Mouse (Mus musculus) urinary bladder, adult 2 months (tissue): ENCODE results near the gene 4933406M09Rik. TPM values are rescaled to one million over a fixed set of nuclear protein-coding genes. Genes with fewer than 3 reads are reported as not detected.
A peak's percentile ranks its signal among the peaks of the same experiment; 100 is the strongest.

Experiments
- DNase-seq: peaks from one replicate; pipeline ENCODE4 v3.0.0; 2022; ENCODE audit warnings: low spot score
- polyA plus RNA-seq: library from polyadenylated mRNA; depleted of rRNA; stranded (reverse); fragments of >200 nt; gene quantifications from 2 replicates; pipeline ENCODE4 v1.2.3, GENCODE M21; 2012; rRNA removed

The 4933406M09Rik gene
- polyA plus RNA-seq, result not detected in 2 replicates

- no peak for DNase-seq
These were observed at the start of gene 4933406M09Rik for GRCm38 (mm10) chr1:134385666-134386065. Gene 4933406M09Rik, plus strand, starts transcription at chr1:134385940.

DNA sequence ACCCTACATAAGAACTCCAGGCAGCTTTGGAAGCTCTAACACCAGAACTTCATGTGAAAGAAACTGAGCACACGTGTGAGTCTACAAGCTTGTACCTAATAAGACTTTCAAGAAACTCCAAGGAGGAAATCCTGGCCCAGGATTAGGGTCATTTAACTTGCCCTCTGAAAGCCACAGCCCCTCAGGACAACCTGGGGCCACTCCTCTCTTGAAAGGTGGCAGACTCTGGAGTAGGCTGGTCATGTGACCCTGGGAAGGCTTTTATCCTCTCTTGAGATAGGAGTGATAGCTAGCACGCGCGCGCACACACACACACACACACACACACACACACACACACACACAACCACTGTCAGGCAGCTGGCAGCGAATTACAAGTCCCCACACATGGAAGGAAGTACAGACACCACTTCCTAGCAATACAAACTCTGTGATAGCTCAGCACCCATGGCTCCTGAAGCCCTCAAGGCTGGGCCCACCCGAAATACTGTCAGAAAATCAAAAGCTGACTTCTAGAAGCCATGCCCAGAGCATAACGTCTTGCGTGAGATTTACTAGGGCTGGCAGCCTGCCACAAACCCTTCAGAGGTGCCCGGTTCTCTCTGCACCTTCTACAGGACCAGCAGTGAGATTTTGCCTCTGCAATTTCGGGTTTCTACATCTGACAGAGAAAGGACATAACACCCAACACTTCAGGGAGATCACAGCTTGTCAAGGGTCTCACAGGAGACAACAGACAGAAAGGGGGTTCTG, 48.6 kb upstream of the 4933406M09Rik start:
- DNase-seq, result peak; percentile 14

GRCm38 (mm10) chr1:134339162-134339561, 46.6 kb upstream of the 4933406M09Rik start:
- DNase-seq, result no peak

DNA sequence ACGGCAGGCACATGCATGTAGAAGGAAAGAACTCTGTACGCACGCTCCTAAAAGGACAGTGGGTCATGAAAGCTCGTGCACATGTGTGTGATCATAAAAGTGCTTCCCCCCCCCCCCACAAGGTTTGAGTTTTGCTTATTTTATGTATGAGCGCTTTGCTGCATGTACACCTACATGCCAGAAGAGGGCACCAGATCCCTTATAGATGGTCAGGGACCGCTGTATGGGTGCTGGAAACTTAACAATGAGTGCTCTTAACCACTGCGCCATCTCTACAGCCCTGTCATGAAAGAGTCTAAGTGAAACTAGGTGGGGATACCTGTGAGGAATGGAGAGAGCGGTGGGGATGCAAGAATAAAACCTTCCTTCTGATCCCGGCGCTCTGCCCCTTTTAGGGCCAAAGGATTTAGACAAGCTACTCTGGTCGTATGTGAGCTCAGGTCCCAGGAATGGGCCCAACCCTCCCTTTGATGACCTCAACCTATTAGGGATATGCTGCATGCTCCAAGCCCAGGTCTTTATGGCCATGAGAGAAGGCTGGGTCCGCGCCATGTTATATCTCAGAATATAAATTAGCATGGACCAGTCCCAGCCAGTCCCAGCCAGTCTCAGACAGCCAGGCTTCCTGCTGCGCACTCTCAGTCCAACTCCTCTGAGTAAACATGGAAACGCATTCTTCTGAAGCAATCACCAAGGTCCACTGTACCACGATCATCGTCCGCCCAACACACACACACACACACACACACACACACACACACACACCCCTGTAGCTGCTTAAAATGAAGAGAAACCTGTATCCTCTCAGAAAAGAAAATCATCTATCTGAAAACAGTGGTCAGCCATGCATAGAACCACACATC, 45.8 kb upstream of the 4933406M09Rik start:
- DNase-seq, result no peak

- no peak for DNase-seq
These were observed 44.0 kb upstream of the 4933406M09Rik start for GRCm38 (mm10) chr1:134341641-134342277.

- peak; percentile 17 for DNase-seq
These were observed 43.5 kb upstream of the 4933406M09Rik start for GRCm38 (mm10) chr1:134342278-134342664.

DNA sequence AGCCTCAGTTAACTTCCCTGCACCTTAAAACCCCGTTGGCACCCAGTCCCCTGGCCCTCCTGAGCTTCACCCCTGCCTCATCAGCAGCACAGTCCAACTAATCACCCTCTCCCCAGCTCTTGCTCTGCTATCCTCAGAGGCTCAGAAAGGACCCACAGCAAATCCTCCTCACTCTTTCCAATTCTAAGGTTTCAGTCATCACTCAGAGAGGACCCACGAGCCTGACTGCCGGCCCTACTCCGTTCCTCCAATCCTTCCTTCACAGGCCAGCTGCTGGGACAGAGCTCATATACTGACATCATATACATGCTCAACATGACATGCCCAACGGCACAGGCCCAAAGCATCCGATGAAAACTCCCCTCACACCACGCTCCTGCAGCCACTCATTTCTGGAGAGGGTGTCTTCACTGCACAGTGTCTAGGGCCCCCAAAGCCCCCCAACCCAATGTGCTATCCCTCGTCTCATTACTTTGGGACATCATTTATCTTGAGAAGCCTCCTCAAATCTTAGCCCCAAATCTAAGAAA, 42.9 kb upstream of the 4933406M09Rik start:
- no peak for DNase-seq

GRCm38 (mm10) chr1:134343567-134343966, 42.2 kb upstream of the 4933406M09Rik start:
- DNase-seq, result no peak

GRCm38 (mm10) chr1:134344005-134344950, 41.5 kb upstream of the 4933406M09Rik start:
- peak; percentile 61 for DNase-seq

GRCm38 (mm10) chr1:134345075-134345474, 40.7 kb upstream of the 4933406M09Rik start:
- DNase-seq, result no peak

- DNase-seq, result no peak
These were observed 37.9 kb upstream of the 4933406M09Rik start for GRCm38 (mm10) chr1:134347791-134348190.

GRCm38 (mm10) chr1:134353326-134353725, 32.4 kb upstream of the 4933406M09Rik start:
- no peak for DNase-seq

- no peak for DNase-seq
These were observed 28.3 kb upstream of the 4933406M09Rik start for GRCm38 (mm10) chr1:134357461-134357860.

DNA sequence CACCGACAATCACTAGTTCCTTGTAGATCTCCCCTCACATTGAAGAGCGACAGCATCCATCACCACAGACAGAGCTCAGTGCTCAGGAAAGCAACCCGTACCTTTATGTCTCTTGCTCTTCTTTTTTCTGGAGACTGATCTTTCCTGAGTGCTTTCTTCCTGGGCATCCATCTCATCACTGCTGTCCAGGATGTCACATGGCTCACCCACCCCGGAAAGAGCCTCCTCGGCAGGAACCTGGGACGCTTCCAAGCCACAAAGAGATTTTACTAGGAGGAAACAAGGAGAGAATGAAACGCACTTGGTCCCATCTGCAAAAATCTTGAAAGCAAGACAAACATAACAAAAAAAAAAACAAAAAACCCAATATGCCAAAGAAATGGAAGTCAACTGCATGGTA, 25.1 kb upstream of the 4933406M09Rik start:
- no peak for DNase-seq

DNA sequence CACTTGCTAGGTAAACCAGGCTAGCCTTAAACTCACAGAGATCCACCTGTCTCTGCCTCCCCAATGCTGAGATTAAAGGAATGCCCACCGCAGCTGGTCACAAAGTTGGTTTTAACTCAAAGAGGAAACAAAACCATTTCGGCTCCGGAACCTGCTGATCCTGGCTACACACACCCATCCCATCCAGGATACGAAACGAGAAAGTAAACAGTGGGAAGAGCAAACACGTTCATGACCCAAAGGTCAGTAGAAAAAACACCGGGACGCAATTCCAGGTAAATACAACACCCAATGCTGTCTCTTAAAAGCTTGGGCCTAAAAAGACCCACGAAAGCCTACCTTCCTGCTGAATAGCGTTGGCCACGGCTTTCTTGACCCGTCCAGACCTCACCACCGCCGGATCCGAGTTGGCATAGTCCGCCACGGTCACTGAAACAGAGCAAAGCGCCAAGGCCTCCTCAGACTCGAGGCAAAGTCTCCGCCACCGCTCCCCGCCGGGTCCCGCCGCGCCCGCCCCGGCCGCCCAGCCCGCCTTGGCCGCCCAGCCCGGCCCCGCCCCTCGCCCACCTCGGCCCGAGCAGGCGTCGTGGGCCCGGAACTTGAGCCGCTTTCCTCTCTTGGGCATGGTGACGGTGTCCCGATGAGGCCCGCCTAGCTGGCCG, 24.4 kb upstream of the 4933406M09Rik start:
- DNase-seq, result no peak

- DNase-seq, result peak; percentile 98
These were observed 23.9 kb upstream of the 4933406M09Rik start, which contains the start of gene Tmem183a for GRCm38 (mm10) chr1:134361857-134362212. Gene Tmem183a, minus strand, starts transcription at chr1:134361979.

DNA sequence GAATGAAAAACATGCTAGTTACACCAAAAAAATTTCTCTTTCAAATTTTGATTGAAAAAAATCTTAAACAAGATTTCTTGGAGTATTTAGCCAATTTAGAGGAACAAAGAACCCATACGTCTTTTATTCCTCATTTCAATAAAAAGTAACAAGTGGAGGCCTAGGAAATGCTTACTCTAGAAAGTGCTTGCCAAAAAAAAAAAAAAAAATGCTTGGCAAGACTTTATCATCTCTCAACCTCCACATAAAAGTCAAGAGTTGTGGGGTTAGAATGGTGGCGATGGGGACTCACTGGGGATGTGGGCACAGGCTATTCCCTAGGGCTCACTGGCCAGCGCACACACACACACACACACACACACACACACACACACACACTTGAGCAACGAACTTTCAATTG, 22.5 kb upstream of the 4933406M09Rik start:
- DNase-seq, result no peak

DNA sequence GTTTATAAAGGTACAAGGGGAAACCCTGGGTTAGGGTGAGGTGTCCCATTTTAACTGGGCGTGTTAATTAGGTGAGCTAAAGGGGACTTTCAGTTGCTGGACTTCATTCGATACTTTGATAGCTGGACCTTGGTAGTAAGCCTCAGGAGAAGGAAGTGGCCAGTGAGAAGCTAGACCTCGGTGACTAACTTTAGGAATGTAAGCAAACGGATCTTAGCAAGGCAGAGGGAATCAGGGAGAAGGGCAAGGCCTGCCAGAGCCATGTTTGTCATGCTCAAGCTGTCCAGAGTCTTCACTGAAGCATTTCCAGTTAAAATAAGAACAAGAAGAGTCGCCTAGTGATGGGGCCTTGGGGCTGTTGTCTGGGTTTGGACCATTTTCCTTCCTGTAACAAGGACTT, 20.2 kb upstream of the 4933406M09Rik start:
- no peak for DNase-seq

DNA sequence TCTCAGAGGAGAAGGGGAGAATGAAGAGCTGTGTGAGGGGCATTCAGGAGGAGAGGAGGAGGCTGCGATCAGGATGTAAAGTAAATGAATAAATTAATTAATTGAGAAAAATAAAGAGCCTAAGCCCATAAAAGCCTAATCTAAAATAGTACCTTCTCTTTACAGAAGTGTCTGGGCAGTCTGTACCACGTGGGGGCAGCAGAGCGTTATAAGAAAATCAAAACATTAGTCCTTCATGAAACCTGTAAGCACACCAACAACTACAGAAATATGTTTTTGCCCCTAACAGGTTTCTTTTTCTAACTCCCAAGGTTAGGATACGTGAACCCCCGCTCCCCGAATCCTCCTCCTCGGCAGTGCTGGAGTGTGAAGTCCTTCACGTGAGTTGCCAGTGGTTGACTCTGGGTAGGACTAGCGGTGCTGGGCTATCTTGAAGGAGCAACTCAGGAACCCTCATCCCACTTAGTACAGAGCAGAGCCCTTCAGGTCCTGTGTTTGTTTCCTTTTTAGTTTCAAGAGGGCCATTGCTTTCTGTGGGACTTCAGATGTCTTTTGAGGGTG, 16.9 kb upstream of the 4933406M09Rik start:
- peak; percentile 36 for DNase-seq

GRCm38 (mm10) chr1:134374124-134374523, 11.6 kb upstream of the 4933406M09Rik start:
- DNase-seq, result no peak
